Mouse (Mus musculus) urinary bladder, postnatal 36 days (tissue): ENCODE results near the gene Dbp.
A peak's percentile ranks its signal among the peaks of the same experiment; 100 is the strongest.
"Not testable (repeated sequence)": the region's sequence is repeated elsewhere in the genome, so short reads cannot be mapped to it uniquely, and the experiment has no call there.

Source experiments
- DNase-seq, 2 experiments: peaks; one replicate each; pipeline ENCODE4 v3.0.0; 2022; ENCODE audit warnings: low spot score in 2 of 2, mixed read lengths in 1 of 2

The Dbp gene

DNA sequence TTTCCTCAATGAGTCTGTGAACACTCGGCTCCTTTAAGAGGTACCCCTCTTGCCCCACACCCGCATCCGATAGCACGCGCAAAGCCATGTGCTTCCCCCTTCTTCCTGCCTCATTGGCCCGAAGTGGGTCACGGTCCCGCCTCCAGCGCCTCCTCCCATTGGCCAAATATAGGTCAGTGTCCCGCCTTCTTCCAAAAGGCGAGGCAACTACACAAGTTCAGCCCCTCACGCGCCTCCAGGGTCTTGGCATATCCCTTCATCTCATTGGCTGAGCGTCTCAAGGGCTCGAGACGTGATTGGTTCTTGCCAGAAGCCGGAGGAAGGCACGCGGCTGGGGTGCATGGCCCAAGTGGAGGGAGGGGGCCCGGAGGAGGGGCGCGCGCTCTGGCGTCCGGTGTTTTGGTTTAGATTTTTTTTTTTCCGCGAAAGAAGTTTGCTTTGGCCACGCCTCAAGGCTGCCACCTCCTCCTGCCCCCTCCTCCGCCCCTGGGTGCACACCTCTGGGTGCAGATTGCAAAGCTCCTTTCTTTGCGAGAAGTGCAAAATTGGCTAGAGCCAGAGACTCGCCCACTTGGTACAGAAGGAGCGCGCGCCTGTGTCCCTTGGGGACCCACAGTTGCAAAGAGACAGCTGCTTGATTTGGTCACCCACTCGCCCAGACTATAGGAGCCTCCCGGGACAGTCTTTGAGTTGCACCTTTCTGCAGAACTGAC lies at the start of gene Dbp:
Gene Dbp, plus strand, starts transcription at position 359 of the 713 bp plus-strand sequence.
- peak; percentile 99 to 100 for DNase-seq

DNA sequence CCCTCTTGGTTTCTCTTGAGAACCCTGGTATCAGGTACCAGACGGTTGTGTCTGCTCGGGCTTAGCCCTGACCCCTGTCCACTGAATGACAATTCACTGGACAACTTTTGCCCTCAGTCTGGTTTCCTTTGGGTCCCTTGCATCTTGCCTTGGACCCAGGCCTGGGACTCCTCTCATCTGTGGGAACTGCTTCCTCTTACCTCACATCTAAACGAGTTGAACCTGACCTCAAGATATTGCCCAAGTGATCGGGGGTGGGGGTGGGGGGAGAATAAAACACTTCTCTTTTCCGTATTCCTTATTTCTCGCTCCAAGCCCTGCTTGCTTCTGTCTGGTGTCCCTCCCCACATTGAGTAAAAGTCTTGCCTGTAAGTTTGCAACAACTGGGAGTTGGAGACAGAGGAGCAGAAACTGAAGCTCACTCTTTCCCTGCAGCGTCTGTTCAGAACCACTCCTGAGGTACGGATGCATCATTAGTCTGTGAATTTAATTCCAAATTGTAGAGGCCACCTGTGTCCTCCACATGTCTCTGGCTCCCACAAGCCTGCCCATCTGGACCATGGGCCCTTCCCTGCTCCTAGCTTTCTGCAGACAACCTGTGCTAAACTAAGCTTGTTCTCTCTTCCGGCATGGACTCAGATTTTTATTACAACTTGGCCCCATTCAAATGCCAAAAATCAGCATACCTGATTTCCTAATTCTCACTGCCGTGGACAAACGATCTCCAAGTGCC lies 44.0 kb upstream of the Dbp start:
- DNase-seq: no peak

DNA sequence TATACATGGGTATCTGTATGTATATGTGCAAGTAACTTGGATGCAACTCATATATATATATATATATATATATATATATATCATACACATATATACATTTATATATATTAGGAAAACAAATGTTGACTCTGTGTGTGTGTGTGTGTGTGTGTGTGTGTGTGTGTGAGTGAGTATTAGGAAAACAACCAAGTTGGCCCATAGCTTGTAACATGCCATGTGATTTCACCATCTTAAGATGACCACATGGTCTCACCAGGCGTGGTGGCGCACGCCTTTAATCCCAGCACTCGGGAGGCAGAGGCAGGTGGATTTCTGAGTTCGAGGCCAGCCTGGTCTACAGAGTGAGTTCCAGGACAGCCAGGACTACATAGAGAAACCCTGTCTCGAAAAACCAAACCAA lies 43.2 kb upstream of the Dbp start:
- DNase-seq: not testable (repeated sequence)

DNA sequence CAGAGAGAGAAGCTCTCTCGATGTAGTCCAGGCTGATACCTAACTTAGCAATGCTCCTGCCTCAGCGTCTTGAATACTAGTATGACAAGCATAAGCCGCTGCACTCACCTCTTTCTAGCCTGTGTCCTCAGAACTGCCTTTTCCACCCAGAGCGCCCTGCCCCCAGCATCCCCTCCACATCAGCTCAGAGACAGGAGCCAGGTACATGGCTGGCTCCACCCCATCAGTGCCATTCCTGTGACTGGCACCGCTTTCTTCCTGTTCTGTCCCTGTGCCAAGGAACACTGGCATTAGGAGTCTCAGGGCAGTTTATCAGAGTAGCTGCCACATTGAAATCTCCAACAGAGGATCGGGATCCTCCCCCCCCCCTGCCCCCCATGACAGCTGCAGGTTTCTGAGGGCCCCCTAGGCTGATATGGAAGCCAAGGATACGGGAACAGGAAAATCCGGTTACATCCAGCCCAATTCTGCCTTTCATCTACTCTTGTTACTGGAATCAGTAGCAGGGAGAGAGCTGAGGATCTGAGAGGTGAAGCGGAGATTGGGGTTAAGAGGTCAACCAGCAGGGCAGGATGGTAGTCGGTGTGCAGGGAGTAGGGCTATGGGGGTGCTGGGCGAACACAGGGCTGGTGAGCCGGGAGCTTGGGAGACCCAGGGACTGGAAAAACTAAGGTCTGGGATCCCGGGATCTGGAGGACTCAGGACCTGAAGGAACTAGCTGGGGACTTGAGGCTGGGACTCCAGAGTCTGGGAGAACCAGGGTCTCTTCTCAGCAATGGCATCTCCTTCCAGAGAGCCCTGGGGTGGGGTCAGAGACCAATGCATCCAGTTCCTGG lies 39.4 kb upstream of the Dbp start:
- no peak for DNase-seq

GRCm38 (mm10) chr7:45666161-45666560 lies 38.7 kb upstream of the Dbp start, which contains the start of gene Fut2:
Gene Fut2 (minus strand): TSS chr7:45666394.
- no peak for DNase-seq

DNA sequence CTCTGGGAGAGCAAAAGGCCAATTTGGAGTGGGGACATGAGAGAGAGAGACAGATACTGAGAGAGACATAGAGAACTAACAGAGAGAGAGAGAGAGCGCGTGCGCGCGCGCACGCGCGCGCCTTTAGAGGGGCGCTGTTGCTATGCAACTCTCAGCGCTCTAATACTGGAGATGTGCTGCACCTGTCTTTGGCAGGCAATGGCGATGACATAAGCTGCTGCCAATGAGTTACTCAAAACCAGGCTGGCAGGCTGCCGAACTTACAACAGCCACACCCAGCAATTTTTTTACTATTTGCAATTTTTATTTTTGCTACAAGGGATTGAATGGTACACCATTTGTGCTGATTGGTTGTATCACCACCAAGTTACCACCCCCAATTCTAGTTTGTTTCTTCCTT lies 37.1 kb upstream of the Dbp start:
- DNase-seq: no peak

DNA sequence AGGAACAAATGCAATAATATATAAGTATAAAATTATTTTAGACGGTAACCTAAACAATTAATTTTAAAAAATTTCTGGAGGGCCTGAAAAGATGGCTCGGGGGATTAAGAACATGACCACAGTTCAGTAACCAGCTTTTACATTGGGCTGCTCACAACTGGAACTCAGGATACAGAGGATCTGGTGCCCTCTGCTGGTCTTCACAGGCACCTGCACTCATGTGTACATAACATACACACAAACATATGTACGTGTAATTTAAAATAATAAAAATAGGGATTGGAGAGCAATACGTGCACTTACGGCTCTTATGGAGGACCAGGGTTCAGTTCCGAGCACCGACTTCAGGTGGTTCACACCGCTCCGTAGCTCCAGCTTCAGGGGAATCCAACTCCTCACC lies 36.0 kb upstream of the Dbp start:
- no peak for DNase-seq

DNA sequence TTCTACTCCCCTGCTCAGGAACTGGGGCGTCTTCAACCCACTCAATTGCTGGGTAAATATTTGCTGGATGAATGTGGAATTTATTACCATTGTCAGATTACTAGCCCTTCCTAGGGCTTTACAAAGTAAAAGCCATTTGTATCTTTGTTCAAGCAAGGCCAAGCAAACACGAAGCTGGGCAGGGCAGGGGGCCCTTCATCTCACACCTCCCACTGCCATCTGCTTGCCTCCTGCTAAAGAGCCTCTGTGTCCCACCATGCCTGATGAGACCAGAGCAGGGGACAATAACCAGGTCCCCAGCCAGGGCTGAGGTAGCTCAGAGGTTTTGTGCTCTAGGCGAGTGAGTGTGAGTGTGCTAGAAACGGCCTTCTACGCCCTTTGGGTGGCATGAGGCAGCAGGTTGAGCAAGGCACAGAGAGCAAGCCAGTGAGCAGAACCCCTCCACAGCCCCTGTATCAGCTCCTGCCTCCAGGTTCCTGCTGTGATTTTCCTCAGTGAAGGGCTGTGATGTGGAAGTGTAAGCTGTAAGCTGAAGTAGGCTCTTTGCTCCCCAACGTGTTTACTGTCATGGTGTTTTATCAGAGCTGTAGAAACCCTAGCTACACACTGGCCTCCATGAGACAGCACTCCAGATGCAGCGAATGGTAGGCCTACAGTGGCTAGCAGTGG lies 27.1 kb upstream of the Dbp start:
- DNase-seq: no peak

DNA sequence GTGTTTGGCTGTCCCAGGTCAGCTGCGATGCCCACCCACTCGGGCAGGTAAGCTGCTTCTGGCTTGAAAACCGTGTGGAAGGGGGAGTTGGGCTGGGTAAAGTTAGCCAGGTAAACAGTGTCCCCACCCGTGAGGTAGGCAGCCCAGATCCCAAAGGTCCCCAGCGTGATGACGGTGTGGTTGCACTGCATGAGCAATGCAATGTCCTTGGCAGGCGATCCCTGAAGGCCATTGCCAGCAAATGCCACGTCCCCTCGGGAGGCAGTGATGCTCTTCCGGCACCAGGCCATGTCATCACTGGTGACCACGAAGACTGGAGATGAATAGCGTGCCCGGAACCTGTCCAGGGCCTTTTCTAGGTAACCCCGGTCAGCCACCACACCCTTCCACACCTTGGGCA lies 26.4 kb upstream of the Dbp start:
- DNase-seq: no peak

DNA sequence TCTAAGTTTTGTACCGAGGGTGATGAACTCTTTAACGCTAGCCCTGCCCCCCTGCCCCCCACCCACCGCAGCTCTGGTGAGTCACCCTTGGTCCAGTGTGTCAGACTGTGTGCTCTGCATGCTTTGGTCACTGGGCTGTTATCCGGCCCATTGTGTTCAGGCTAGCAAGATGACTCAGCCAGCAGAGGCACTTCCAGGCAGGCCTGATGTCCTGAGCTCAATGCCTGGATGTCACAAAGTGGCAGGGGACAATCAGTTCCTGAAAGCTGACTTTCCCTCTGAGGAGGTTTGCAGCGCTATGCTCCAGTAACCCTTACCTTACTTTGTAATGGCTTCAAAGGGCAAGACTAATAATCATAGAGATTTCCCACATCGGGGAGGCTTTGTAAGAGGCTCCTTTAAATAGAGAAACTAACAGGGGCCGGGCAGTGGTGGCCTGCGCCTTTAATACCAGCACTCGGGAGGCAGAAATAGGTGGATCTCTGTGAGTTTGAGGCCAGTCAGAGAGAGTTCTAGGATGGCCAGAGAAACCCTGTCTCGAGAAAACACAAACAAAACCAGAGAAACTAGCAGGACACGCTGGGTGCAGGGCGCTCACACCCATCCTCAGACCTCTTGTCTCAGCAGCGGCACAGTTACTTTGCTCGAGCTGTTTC lies 24.8 kb upstream of the Dbp start:
- peak in 1 of 2 experiments; percentile 74 for DNase-seq

- no peak for DNase-seq
Measured at GRCm38 (mm10) chr7:45681046-45681736, 23.7 kb upstream of the Dbp start.

DNA sequence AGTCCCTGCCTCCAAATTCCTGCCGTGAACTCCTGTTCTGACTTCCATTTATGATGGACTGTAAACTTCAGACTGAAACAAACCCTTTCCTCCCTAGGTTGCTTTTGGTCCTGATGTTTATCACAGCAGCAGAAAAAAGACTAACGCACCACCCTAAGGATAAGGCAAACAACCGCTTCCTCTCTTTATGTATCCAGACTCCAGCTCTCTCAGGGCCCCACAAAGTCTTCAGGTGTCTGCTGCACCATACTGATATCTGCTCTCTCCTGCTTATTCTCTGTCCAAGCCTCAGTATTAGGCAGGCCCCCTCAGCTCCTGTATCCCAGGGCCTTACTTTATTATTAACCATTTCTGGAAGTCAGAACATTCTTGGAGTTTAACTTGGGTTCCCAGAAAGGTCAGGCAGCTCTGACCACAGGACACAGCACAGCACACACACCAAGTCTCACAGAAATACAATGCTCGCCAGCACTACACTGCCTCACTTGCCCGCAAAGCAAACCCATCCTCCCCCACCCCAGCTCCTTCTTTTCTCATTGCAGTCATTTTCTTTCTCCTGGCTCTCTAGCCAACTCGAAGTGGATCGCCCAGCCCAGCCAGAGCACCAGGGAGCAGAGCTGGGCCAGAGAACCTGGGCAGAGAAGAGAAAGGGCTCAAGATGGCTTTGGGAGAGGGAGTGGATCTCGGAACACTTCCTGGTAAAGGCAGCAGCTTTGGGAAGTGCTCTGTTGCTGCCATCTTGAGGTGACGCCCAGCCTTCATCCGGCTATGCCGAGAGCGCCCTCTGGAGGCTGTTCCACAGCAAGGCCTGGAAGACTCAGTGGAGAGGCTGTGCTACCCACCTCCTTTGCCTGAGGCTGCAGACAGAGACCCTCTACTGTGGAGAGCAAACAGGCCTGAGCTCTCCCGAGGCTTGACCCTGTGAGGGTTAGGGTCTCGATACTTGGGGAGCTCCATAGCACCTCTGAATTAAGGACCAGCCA lies 22.5 kb upstream of the Dbp start:
- peak; percentile 79 to 89 for DNase-seq

DNA sequence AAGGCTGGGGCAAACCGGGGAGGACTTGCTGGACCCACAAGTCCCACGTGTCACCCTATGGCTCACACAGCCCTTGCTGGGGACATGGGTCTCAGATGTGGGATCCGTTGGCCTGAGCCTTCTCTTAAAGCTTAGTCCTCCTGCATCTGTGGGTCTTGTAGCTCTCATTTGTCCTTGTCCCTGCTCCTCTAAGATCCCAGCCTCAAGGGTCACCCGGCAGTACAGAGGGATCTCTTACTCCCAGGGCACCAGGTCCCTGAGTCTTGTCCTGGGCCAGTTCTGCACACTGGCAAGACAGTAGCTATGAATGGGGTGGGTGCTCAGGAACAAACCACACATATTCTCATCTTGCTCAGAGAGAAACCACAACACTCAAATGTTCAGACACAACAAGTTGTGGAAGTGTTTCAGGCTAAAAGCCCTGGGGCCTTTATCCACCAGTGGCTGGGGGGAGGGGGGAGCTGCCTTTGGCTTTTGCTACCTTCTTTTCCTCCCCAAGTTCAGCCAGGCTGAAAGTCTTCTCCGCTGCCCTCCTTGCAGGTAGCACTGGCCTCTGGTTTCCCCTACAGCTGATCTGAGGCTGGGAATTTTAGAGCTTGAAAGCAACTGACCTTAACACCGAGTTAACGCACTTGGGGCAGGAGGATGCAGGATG lies 21.4 kb upstream of the Dbp start, which contains the start of gene Ntn5:
Gene Ntn5, plus strand, starts transcription at position 627 of the 655 bp plus-strand sequence.
- no peak for DNase-seq

DNA sequence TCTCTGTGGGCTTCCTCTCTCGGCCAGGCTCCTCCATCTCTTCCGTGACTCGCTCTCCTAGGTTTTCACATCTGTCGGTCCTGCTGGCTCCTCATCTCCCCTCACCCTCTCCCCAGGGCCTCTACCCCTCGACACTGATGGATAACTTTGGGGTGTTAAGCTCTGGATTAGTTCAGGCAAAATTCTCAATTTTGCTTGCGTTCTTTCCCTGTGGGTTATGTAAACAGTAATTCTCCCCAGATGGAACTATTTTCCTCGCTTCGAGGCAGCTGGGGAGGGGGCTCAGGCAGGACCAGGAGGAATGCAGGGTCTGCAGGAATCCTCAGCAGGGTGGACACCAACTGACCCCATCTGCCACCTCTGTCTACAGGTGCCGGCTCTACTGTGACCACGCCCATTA lies 19.1 kb upstream of the Dbp start:
- no peak for DNase-seq

DNA sequence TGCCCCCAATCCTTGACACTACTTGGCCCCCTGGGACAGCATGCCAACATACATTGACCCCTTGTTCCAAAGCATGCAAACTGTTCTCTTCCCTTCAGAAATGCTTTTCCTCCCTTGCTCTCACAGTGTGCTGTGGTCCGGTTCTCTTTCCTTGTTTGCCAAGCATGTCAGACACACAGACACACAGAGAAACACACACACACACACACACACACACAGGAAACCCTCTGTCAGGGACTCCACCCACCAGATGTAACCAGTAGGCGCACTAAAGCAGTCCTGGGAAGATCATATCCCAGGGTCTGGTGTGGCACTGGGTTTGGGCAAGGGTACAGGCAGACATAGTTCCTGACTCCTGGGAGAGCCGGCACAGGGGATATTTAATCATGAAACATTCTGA lies 18.0 kb upstream of the Dbp start:
- DNase-seq: no peak

DNA sequence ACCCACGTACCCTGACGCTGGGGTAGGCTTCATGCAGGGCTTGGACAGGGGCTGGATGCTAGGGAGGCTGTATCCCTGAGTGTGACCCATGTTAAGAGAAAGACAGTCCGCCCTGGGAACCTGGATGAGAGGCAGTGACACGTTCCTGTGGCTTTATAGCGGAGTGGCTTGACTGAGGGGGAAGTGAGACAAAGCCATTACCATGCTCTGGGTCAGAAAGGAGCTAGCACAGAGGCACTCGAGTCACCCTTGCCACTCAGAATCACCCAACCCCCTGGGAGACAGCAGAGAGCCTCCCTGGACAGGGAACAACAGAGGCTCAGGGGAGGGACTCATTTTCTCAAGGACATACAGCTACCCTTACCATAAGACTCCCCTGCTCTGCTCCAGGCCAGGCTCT lies 15.8 kb upstream of the Dbp start:
- no peak for DNase-seq

DNA sequence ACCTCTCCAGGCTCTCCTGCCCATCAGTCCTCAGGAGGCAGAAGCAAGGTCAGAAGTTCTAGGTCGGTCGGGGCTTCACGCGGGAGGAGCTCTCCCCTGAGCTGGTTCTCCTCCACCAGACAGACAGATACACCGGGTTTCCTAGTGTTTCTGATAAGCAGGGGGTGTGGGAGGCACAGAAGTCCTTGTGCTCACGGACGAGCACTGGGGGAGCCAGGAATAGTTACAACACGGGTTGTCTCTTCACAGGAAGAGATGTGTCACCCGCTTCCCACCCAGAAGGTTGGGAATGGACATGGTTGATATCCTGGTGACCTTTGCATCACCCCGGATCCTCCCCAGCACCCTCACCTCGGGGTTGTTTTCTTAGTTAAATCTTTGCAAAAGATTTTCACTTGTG lies 15.1 kb upstream of the Dbp start:
- no peak for DNase-seq

GRCm38 (mm10) chr7:45692364-45692763 lies 12.5 kb upstream of the Dbp start:
- no peak for DNase-seq
